Mouse (Mus musculus) thymus, adult 2 months (tissue): ENCODE measurements around the gene Plcxd3. TPM values are rescaled to one million over a fixed set of nuclear protein-coding genes. Genes with fewer than 3 reads are reported as not detected.

ENCODE experiments used
- DNase-seq: peaks from one replicate; pipeline ENCODE4 v3.0.0; 2021
- H3K27ac ChIP-seq: fragments of 200-500 bp; 2 replicates; pipeline ENCODE4 v1.5.1; 2012; ENCODE audit warnings: low read length, control low read depth; ENCODE audit not compliant: control insufficient read depth, insufficient read depth
- H3K27me3 ChIP-seq: fragments of 200-500 bp; 2 replicates; pipeline ENCODE4 v1.6.1; 2012; ENCODE audit warnings: mild to moderate bottlenecking, low read length, moderate library complexity, mixed read lengths; ENCODE audit not compliant: control insufficient read depth, insufficient read depth
- H3K36me3 ChIP-seq: fragments of 200-500 bp; 2 replicates; pipeline ENCODE4 v1.6.1; 2012; ENCODE audit warnings: mild to moderate bottlenecking, low read length, moderate library complexity; ENCODE audit not compliant: control insufficient read depth, insufficient read depth
- H3K4me1 ChIP-seq: fragments of 200-500 bp; replicated peaks from 2 replicates; pipeline ENCODE4 v1.6.1; 2012; ENCODE audit warnings: low read length; ENCODE audit not compliant: control insufficient read depth, insufficient read depth
- H3K4me3 ChIP-seq: fragments of 200-500 bp; 2 replicates; pipeline ENCODE4 v1.5.1; 2012; ENCODE audit warnings: mild to moderate bottlenecking, low read length, control low read depth, moderate library complexity; ENCODE audit not compliant: control insufficient read depth, insufficient read depth
- CTCF ChIP-seq: fragments of 200-500 bp; IDR thresholded peaks from 2 replicates; pipeline ENCODE4 v1.5.1; 2012; ENCODE audit warnings: mild to moderate bottlenecking, control low read depth, low read length, moderate library complexity, borderline replicate concordance; ENCODE audit not compliant: control insufficient read depth, poor library complexity, insufficient read depth; ENCODE audit errors: extremely low read depth
- POLR2A ChIP-seq: fragments of 200-500 bp; IDR thresholded peaks from 2 replicates; pipeline ENCODE4 v1.6.1; 2012; ENCODE audit warnings: mild to moderate bottlenecking, low read length, control low read depth, moderate library complexity; ENCODE audit not compliant: control insufficient read depth, poor library complexity, insufficient read depth; ENCODE audit errors: extremely low read depth
- WGBS: fragments of 180-500 bp; shearing (Covaris S2); methylation state at CpG from one replicate; pipeline ENCODE4 v1.1.7; 2018; 5-methylcytosine and 5-hydroxymethylcytosine counted together
- polyA plus RNA-seq: library from polyadenylated mRNA; depleted of rRNA; stranded (reverse); fragments of >200 nt; gene quantifications from 2 replicates; pipeline ENCODE4 v1.2.3, GENCODE M21; 2012; rRNA removed

Gene Plcxd3
- not detected in 2 replicates for polyA plus RNA-seq

GRCm38 (mm10) chr15:4375423-4376220 is at the start of gene Plcxd3:
Gene Plcxd3 (plus strand): TSS chr15:4375491.
- WGBS = 6% methylated on average over 33 of the region's 33 CpGs
- no peak for DNase-seq
- Histone ChIP-seq H3K4me3 (no peak within 1 kb of the TSS), H3K4me1 (no peaks in the 10 kb centered on the region), H3K27me3 (no peaks in the 10 kb centered on the region), H3K36me3 (no peaks in the 10 kb centered on the region), H3K27ac (no peak within 1 kb of the TSS)
- no peak for TF ChIP-seq POLR2A
- no peak for TF ChIP-seq CTCF

- Histone ChIP-seq H3K27ac (no peak overlapping the region), H3K4me3 (no peak overlapping the region), H3K4me1 (no peaks in the 10 kb centered on the region), H3K27me3 (no peaks in the 10 kb centered on the region), H3K36me3 (no peaks in the 10 kb centered on the region)
- no peak for TF ChIP-seq CTCF
- TF ChIP-seq POLR2A = no peak
- WGBS = 84% methylated on average over 4 of the region's 4 CpGs
- DNase-seq = no peak
Measured at GRCm38 (mm10) chr15:4331867-4332266, 43.4 kb upstream of the Plcxd3 start.

GRCm38 (mm10) chr15:4341620-4342019 is 33.7 kb upstream of the Plcxd3 start:
- 47% methylated on average over 4 of the region's 4 CpGs for WGBS
- no peak for TF ChIP-seq CTCF
- no peak for TF ChIP-seq POLR2A

GRCm38 (mm10) chr15:4348816-4349553 is 26.3 kb upstream of the Plcxd3 start:
- Histone ChIP-seq H3K36me3 (no peaks in the 10 kb centered on the region), H3K4me1 (no peaks in the 10 kb centered on the region), H3K27ac (no peak overlapping the region), H3K27me3 (no peaks in the 10 kb centered on the region), H3K4me3 (no peak overlapping the region)
- no peak for DNase-seq
- no peak for TF ChIP-seq CTCF
- no peak for TF ChIP-seq POLR2A
- WGBS = 51% methylated on average over 7 of the region's 7 CpGs

More at GRCm38 (mm10) chr15:4341620-4342019, 33.7 kb upstream of the Plcxd3 start:
- Histone ChIP-seq H3K4me3 (no peak overlapping the region), H3K36me3 (no peaks in the 10 kb centered on the region), H3K4me1 (no peaks in the 10 kb centered on the region), H3K27ac (no peak overlapping the region), H3K27me3 (no peaks in the 10 kb centered on the region)
- DNase-seq = no peak

GRCm38 (mm10) chr15:4356397-4356796 is 18.9 kb upstream of the Plcxd3 start:
- Histone ChIP-seq H3K4me1 (no peaks in the 10 kb centered on the region), H3K27me3 (no peaks in the 10 kb centered on the region), H3K4me3 (no peak overlapping the region), H3K36me3 (no peaks in the 10 kb centered on the region), H3K27ac (no peak overlapping the region)
- DNase-seq = no peak
- 90% methylated on average over 11 of the region's 11 CpGs for WGBS
- no peak for TF ChIP-seq CTCF
- no peak for TF ChIP-seq POLR2A

- TF ChIP-seq CTCF (no peak), POLR2A (no peak)
- H3K27me3 ChIP-seq = no peaks in the 10 kb centered on the region
- no peaks in the 10 kb centered on the region for H3K36me3 ChIP-seq
- no peaks in the 10 kb centered on the region for H3K4me1 ChIP-seq
- no peak overlapping the region for H3K27ac ChIP-seq
- 86% methylated on average over 4 of the region's 4 CpGs for WGBS
- no peak overlapping the region for H3K4me3 ChIP-seq
- DNase-seq = no peak
Measured at GRCm38 (mm10) chr15:4357706-4358105, 17.6 kb upstream of the Plcxd3 start.
